Mouse (Mus musculus): ENCODE measurements around the gene Nol7.

Gene Nol7

DNA sequence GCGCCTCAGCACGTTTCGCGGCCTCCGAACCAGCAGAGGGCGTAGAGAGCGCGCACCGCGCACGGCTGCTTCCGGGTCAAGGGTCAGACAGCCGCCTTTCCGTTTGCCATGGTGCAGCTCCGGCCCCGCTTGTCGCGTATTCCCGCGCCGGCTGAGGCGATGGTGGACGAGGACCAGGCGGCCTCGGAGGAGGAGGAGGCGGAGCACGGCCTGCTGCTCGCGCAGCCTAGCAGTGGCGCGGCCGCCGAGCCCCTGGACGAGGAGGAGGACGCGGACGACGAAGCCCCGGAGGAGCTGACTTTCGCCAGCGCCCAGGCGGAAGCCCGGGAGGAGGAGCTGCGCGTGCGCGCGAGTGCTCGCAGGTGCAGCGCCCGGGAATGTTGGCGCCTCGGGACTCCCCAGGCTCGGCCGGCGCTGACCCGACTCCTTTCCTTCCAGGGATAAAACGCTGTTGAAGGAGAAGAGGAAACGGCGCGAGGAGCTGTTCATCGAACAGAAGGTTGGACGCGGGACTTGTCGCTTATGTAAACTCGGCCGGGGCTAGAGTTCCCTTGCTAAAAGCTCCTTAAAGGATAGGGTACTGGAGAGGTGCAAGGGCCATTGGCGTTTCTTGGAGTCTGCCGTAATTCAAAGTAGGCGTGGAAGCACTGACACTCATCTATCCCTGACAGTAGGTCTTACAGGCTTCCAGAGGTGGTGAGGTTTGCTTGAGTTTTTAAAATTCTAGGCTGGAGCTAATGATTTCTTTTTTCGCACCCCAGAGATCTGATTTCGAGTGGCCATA is at the start of gene Nol7:
Gene Nol7 (plus strand): TSS at position 94 of the 784 bp plus-strand sequence.
- peak; percentile 74 for DNase-seq (ENCODE audit: extremely low read depth, low read depth)

DNA sequence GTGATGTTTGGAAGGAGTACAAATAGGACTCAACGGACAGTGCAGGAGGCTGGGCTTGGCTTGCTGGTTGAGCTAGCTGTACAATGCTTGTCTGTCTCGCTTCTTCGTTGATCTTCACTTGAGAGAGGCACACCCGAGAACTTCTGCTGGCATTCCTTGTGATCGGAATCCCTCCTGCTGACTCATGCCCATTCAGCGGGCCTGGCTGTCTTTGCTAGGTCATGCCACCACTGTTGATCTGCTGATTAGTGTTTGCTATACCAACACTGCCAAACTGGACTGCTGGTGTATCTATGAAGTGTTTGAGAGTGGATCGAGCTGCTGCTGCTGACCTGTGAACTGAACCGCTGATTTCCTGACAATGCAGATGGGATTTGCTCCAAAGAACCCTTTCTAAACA is 48.8 kb upstream of the Nol7 start:
- no peak for DNase-seq (ENCODE audit: extremely low read depth, low read depth)

DNA sequence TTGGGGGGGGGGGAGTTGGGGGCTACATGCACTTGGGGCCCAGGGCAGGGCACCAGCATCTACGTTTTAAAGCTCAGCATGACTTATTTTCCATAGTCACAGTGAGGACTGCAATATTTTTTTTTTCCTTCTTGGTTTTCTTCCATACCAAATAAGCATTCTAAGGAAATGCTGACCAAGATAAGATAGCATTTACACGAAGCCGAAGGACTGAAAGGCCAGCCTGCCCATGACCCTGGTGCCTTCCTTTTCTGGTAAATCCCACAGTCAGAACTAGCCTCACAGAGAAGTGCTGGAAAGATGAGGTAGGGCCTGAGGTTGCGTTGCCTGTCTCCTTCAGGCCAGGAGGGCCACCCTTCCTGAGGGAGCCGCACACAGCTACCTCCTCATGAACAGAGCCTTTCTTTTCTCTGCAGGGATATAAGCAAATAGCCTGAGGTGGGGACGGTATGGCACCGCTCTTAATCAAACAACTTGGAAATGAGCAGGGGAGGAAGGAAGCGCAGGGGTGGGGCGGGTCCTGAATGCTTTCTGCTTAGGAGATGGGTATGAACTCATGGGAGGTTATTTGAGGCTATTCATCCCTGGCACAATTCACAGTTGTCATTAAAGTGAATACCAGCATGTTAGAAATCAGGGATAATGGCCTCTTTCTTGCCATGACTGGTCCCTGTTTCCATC is 47.6 kb upstream of the Nol7 start:
- DNase-seq (ENCODE audit: extremely low read depth, low read depth), result no peak

DNA sequence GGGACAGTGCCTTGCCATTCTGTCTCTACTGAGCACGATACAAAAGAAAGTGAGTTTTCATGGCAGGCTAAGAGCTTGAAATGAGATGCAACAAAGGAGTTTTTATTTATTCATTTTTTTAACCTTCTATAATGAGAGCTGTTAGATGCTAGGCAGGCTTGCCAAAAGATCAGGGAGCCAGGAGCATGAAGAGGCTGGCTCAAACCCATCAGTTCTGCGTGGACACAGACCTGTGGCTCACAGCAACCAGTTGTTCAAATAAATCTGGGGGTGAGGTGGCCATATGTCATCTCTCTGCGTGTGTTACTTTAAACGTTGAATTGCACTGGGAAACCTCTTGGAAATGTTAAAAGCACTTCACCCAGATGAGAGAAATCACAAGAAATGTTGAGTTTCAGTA is 44.8 kb upstream of the Nol7 start:
- no peak for DNase-seq (ENCODE audit: extremely low read depth, low read depth)

DNA sequence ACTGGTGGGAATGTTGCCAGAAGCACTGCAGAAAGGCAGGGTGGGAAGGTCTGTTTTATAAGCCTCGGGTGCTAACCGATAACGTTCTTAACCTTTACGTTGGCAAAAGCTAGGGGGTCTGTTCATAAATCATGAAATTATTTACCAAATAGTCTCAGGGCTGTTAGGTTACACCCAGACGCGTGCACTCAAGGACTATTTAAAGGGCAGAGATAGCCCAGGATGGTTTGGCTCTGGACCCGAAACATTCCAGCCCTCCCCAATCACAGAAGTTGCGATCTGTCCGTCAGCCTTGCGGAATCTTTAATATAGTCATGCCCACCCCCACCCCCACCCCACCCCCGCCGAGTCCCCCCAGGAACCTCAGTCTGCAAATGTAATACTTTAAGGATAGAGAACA is 43.8 kb upstream of the Nol7 start:
- no peak for DNase-seq (ENCODE audit: extremely low read depth, low read depth)

DNA sequence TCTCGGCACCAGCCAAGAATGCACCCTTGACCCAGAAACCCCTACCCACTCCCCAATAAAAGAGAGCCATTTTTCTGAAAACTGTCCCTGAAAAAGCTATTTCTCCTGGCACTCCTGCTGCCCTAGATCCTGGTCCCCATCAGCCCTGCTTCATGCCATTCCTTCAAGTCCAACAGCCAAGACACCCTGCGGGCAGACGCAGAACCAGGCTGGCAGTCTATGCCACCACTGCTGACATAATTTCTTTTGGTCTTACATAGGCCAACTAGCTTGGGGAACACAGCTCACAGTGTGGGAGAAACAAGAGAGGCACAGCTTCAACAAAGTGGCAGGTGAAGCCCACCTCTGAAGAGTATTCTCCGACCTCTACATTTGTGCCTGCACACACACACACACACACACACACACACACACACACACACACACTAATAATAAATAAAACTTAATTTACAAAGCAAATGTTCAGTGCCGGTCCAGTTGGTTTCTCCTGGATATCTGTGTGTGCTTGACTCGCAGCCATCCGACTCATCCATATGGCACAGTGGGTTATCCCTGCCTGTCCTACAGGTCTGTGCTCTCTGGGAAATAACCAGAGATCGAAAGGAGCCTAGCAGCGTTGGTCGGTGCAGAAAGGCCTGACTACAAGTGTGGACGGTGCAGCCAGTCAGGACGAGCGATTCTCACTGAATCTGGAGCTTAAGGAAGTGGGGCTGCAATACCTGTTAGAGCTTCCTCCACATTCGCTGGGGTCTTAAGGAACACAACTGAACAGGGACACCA is 41.7 kb upstream of the Nol7 start:
- DNase-seq (ENCODE audit: extremely low read depth, low read depth), result no peak

DNA sequence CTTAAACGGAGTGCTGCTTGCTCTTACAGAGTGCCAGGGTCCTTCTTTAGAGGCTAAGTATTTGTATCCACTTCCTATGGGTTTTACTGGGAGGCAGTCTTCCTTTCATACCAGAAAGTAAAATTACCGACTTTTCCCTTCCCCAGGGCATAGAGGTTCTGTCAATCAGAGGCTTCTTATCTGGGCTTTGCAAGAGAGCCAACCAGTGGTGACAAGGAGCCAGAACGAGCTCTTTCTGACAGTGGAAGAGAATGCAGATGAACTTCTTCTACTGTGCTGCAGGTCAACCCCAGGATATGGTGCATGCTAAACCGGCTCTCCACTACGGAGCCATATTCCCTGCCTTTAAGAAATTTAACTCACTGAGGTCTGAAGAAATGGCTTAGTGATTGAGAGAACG is 37.7 kb upstream of the Nol7 start:
- peak; percentile 16 for DNase-seq (ENCODE audit: extremely low read depth, low read depth)

DNA sequence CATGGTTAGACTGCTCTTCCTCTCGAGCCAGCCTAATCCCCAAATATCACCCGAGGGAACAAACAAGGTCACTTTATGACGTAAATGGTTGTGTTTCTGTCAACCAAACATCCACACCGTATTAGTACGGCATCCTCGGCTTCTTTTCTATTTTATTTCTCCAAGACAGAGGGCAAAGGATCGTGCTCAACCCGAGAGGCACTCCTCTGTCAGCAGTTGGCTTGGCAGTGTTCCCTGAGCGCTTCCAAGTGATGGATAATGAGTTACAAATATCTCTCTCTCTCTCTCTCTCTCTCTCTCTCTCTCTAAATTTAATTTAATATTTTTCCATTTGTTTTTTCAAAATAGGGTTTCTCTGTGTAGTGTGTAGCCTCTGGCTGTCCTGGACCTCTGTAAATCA is 35.8 kb upstream of the Nol7 start:
- no peak for DNase-seq (ENCODE audit: extremely low read depth, low read depth)

DNA sequence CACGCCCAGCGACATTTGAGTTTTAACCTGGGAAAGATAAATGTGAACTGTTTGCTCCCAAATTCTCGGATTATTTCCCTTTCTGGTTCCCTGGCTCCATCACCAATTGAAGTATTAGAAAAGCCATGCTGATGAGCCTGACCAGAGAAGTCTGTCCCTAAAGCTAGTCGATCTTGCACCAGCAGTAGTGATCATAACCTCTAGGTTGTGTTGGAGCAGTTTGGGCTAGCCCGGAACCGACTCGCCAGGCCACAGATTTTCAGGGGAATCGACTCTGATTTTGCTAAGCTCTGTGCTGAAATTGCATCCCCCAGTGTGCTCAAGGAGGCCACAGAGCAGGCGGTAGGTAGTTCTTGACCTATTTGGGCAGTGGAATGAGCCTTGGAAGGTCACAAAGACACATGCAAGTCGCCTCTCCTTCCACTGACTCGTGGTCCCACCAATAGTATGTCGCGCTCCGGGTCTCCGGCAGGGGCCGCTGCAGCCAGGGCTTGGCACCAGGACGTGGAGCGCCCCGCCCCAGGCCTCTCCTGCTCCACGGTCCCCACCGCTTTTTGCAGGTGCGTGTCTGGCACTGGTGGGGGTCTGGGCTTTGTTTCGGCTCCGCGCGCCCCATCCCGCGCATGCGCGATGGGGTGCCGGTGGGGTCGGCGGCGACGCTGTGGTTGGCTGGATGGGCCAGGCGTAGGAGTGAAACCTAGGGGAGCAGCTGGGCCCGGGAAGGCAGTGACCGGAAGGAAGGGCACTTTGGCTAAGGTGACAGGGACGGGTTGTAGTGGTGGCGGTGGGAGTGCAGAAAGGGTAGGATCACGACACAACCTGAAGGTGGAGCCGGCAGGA is 33.0 kb upstream of the Nol7 start, which contains the start of gene Sirt5:
Gene Sirt5 (plus strand): TSS at position 512 of the 840 bp plus-strand sequence.
- DNase-seq (ENCODE audit: extremely low read depth, low read depth), result peak; percentile 60

DNA sequence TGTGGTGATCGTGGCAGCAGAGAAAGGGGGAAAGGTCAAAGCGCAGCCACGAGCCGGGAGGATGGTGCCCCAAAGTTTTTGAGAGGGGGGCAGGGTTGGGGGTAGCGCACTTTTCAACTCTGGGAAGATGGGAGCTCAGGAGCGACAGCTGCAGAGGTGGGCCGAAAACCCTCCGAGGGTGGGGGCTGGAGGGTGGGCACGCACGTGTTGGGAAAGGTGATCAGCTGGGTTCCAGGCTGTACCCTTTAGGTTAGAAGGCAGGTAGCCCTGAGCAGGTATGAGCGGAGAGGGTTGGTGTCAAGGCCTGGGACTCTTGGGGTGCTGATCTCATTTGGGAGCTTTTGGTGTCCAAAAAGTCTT is 32.4 kb upstream of the Nol7 start:
- no peak for DNase-seq (ENCODE audit: extremely low read depth, low read depth)

DNA sequence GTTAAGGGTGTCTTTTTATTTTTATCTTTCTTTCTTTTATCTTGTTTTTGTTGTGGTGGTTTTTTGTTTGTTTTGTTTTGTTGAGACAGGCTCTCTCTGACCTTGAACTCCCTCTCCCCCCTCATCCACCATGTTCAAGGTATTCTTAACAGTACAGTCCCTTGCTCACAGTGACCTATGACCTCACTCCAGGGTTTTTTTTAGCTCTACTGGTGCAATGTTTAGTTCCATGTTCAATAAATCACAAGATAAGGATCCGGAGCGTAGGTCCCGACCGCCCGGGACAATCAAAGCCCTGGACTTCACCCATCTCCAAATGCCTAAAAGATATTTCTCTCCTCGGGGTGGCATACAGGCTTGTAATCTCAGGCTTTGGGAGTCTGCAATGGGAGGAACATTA is 28.1 kb upstream of the Nol7 start:
- no peak for DNase-seq (ENCODE audit: extremely low read depth, low read depth)

DNA sequence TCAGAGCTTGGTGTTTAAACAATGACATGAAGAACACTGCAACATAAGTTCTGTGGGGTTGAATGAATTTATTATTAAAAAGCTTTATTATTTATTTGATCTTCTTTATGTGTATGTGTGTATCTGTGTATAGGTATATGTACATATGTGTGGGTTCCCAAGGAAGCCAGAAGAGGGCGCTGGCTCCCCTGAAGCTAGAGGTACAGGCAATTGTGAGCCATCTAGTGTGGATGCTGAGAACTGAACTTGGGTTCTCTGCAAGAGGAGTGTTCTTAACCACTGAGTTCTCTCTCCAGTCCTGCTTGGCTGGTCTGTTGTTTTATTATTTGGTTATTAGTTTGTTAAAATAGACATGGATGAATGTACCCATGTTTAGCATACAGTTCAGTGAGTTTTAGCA is 25.3 kb upstream of the Nol7 start:
- no peak for DNase-seq (ENCODE audit: extremely low read depth, low read depth)

DNA sequence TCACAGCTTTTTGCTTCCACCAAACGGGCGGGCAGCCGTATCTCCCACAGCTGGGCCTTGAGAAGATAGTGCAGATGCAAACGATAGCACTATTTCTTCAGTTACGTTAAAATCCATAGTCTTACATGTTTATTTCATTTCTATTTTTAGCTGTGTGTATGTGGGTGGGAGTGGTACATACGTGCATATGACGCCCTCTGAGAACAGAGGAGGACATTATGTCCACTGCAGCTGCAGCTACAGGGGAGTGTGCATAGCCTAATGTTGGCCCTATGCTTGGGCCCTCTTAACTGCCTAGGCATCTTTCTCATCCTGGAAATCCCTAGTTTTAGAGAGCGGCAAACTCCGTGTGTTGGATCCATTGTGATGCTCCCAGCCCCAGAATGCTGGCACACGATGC is 24.0 kb upstream of the Nol7 start:
- DNase-seq (ENCODE audit: extremely low read depth, low read depth), result no peak

DNA sequence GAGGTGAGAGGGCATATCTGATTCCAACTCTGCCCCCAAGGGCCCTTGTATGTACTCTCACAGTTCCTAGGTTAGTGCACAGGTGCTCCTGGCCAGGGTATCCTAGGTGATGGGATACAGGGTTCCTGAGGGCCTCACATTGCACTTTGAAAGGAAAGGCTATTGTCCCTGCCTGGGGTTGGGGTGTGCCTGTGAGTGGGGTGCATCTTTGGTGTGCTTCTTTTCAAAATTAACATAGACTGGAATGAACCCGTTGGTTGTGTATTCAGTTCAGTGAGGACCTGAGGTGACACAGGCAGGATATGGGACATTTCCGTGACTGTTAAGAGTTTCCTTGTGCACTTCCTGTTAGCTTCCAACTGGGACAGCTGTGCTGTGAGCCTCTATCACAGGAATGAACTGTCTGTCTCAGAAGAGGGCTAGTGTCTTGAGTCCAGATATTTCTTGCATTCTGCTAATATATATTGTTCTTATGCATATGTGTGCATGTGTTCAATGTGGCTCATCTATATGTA is 23.2 kb upstream of the Nol7 start:
- DNase-seq (ENCODE audit: extremely low read depth, low read depth), result no peak

DNA sequence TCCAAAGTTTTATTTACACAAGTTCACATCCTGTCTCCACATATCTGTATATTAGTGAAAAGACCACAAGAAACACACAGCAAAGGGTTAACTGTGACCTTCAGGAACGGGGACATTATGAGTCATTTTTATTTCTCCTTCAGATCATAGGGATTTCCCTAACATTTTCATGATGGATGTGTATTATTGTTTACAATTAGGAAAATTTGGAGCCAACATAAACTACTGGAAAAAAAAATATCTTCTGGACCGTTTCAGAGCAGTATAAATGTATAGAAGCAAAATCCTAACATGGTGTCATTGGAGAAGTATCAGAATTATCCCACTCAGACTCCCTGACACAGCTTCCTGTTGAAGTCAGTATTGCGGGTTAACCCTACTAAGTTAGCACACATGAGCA is 18.2 kb upstream of the Nol7 start:
- no peak for DNase-seq (ENCODE audit: extremely low read depth, low read depth)

DNA sequence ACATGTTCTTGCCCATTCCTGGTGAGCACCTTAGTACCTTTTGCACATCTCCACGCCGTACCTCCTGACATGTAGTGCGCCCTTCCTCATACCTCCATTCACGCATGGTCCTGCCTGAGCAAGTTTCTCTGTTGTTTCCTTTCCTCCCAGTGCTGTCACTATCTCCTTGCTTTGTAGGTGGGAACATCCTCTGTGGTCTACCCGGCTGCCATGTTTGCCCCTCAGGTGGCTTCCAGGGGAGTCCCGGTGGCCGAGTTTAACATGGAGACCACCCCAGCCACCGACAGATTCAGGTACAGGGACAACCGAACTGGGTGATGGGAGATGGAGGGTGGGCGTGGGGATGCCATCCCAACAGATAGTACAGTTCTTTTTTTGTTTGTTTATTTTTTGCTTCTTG is 12.9 kb upstream of the Nol7 start:
- no peak for DNase-seq (ENCODE audit: extremely low read depth, low read depth)

DNA sequence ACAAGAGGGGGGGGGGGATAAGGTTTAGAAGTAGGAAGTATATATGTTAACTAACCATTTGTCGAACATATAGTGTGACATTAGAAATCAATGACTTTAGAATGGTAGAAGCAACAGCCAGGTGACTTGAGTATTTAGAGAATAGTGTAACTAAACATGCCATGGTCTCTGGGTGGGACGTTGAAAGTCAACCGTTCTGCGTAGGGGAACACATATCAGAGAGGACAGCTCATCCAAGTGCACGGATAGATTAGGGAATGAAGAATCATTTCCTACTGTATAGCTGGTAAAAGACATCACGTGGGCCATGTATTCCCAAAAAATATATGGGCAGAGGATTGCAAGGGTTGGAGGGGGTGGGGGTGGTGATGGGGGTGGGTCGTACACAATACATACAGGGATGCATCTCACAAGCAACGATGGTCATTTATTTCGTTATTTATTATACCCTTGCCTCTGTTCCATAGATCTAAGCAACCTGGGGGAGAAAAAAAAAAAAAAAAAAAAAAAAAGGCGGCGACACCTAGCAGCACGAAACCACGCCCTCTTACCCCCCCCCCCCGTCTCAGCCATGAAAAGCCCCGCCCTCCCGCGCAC is 392 bp upstream of the Nol7 start:
- DNase-seq (ENCODE audit: extremely low read depth, low read depth), result no peak

DNA sequence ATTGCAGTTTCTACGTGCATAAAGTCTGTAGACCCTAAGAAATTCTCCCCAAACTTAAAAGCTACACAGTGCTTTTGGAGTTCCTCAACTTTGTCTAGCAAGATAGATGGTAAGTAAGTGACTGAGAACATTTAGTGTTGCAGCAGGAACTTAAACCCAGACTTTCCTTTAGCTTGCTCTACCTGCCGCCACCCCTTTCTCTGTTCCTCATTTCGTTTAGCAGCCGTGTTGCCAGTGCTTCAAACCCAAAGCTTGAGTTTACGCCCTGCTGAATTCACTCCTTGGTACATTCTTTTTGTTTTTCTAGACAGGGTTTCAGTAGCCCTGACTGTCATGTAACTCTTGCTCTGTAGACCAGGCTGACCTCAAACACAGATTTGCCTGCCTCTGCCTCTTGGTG is 1.4 kb downstream of the Nol7 start:
- peak; percentile 29 for DNase-seq (ENCODE audit: extremely low read depth, low read depth)

DNA sequence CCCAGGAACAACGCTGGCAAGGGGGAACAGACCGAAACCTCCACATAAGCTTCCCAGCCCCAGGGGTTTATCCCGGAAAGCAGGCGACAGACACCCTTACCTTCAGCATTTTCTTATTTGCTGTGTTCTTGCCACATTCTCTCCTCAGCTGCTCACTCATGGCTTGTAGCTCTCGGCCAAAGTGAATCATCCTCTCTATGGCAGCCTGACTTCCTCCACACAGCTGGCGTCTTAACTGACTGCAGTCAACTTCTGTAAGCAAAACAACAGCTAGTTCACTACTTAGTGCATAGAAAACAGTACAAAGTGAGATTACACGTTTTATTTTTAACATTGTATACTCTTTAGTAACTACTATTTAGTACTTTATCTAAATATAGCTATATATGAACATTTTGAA is 14.1 kb downstream of the Nol7 start:
- DNase-seq (ENCODE audit: extremely low read depth, low read depth), result no peak

DNA sequence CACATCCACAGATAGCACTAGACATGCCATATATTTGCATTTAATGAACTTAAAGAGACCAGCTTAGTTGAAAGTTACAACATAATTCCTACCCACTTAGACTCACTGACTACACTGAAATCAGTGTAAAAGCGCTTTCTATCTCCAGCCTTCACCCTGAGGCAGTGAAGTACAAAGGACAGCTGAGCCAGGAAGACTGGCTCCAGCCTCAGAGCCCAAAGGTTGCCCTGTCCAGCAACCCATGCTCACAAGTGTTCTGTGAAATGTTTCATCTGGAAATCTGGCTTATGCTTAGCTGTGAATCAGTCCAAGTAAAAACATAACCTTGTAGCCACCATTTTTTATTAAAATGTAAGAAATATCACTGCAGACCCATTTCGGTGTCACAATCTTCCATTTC is 15.4 kb downstream of the Nol7 start:
- no peak for DNase-seq (ENCODE audit: extremely low read depth, low read depth)

DNA sequence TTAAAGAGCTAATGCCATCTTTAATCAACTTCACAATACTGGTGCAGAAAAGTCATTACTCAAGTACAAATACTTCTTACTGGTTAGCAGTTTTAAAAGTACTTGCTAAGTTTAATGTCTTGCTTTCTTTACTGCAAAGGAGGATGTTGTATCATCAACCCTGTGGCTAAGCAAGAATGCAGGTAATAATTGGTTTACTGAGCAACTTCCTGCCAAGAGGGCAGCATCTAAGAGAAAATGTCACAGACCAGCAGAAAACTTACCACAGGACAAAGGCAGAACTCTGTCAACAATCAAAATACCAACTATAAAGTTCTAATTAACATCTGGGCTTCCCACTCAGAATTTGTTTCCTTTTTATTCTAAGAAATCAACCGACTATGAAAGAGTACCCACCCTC is 17.1 kb downstream of the Nol7 start:
- no peak for DNase-seq (ENCODE audit: extremely low read depth, low read depth)
